Mouse (Mus musculus) 3134 (cell line): ENCODE data around the gene Dync2h1.
"Not testable (repeated sequence)": the region's sequence is repeated elsewhere in the genome, so short reads cannot be mapped to it uniquely, and the experiment has no call there.

Experiments used
- DNase-seq: peaks from one replicate; pipeline ENCODE4 v3.0.0-alpha.2; 2011; ENCODE audit warnings: low spot score; ENCODE audit not compliant: insufficient read length; ENCODE audit errors: extremely low read depth

The Dync2h1 gene

DNA sequence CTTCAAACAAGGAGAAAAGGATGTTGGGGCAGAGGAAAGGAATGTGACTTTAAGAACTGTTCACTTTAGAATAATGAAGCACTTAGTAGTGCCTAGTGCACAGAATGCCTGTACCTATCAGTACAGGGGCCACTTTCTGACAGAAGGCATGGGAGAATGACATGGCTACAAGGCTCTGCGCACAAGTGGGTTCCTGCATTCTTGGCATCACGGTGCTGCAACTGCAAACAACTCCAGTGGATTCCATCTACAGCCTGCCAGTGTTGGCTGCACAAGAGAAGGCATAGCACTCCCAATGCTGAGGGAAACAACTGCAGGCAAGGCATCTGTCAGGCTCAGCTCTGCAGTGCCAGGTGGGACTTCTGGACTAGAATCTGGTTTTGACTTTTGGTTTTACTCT is 151.7 kb downstream of the Dync2h1 start:
- no peak for DNase-seq

DNA sequence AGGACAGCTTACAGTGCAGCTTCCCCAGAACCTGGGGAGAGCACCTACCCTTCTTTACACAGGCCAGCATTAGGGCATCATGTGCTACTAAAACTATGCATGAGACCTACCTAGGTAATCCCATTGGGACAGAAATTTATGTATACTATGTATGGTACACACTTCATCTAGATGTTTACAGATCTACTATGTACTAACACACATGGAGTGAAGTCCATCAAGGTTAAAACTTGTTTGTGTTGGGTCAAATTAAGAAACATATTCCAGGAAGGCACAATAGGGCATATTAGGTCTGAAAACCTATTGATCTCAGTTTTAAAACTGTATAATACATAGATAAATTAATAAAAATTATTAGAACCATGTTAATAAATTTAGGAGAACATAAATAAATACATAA is 168.6 kb downstream of the Dync2h1 start:
- DNase-seq = no peak

DNA sequence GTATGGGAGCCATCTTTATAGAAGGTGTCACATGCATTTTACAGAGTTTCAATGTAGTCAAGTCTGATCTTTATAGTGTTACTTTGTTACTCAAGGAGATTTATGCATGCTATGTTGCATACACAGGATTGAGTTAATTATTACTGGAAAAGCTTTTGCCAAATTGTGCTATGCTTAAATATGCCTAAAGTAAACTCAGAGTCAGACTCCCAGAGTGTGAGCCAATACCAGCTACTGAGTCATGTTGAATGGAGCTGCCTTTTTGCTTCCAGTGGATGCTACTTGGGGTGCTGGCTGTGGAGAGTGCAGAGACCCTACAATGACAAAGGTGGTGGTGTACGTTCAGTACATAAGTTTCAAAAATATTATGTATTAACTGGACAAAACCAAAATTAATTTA is 169.5 kb downstream of the Dync2h1 start:
- DNase-seq = no peak

DNA sequence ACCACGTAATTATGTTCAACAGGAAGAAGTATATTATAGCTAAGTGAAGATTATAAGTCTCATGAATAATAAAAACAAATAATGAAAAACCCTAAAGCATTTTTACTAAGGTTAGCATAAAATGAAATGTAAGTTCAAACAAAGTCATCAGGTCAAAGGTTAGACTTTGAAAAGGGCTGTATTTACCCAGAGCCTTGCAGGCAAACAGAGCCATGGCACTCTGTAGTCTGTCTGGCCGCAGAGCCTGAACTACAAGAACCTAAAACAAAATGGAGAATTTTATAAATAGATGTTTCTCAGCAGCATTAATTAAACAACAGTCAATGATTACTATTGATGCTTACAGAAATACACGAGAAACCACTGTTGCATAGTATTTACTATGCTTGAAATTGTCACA is 174.5 kb downstream of the Dync2h1 start:
- DNase-seq = no peak

DNA sequence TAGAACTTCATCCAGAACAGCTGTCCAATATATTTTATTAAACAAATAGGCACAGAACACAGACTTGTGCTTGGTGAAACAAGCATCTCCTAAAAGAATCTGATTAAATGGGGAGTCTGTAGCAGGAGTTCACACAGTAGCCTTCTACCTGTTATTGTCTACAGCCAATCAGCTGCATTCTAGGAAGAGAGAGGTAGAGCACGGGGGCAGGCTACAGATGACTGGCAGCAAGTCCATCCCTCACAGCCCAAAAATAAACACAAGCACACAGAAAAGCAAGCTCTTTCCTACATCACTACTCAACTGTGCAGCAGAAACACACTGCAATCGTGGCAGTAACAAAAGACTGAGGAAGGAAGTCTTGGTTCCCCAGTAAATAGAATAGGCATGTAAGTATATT is 189.4 kb downstream of the Dync2h1 start:
- DNase-seq = no peak

DNA sequence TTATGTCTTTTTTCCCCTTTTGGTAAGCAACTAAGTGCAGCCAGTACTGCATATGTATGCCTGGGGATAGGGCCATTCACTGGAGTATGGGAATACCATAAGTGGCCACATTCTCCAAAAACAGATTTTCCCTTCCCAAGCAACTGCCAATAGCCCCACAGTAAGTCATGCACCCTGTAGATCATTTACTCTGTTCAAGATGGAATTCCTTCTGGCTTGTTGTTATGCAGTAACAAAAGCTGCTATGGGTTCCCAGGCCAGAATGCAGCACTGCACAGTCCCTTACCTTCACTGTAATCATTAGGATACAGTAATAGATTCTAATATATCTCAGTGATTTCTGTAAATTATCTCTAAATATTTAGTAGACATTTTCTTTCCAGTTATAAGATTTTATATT is 190.0 kb downstream of the Dync2h1 start:
- no peak for DNase-seq

DNA sequence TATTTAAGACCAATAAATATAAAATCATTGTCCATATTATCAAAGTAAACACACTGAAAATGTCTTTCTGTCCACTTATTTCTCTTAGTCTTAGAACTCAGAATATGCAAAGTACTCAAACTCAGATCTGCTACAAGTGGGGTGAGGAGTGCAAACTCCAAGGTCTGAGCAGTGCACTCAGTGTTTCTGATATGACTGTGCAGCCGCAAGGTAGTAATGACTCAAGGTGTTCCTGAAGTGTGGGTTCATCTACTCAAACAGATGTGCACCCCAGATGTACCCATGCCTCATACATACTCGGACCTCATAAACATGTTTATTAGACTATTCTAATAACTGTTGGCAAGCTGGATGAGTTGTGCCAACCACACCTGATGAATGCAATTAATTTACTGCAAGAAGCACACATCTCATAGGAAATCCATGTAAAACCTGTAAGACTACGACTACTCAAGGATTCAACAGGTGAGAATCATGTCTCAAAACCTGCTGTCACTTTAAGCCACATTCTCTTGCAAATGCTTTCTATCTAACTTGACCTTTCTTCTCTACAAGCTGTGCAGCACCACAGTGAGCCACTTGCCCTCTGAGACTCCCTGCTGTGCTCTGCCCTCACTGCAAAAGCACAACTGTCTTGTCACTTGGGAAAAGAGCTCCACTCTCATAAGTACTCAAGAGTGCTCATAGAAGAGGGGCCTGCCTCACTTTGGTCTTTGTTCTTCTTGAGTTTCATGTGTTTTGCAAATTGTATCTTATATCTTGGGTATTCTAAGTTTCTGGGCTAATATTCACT is 195.2 kb downstream of the Dync2h1 start:
- no peak for DNase-seq

DNA sequence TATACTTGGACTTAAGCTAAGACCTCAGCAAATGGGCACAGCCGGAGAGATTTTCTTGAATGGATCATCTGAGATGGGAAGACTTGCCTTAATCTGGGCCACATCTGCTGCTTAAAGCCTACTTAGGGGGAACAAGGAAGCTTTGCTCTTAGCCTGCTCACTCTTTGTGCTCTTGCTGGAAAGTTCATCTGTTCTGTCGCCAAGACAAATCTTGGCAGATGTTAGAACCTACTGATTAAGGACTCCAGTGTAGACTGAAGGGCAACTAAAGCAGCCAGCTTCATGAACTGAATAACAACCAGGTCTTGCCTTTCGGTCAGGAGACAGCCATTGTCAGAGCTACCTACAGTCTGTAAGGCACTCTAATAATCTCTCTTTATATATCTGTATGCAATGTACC is 198.1 kb downstream of the Dync2h1 start:
- DNase-seq = no peak

DNA sequence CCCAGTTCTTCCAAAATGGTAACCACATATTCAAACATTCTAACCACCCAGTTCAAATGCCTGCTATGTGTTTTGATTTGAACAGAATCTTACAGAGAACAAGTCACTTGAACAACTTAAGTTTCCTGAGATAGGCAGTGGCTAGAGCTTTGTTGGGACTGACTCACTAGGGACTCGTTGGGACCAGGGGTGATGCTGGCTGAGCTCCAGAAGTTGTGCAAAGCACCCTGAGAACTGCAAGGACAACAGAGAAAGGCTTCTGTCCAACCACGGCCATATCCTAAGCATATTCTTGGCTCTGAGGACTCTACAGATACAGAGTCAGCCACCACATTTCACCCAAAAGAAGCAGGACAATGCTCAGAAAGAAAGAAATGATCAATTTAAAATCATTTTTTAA is 215.1 kb downstream of the Dync2h1 start:
- no peak for DNase-seq

DNA sequence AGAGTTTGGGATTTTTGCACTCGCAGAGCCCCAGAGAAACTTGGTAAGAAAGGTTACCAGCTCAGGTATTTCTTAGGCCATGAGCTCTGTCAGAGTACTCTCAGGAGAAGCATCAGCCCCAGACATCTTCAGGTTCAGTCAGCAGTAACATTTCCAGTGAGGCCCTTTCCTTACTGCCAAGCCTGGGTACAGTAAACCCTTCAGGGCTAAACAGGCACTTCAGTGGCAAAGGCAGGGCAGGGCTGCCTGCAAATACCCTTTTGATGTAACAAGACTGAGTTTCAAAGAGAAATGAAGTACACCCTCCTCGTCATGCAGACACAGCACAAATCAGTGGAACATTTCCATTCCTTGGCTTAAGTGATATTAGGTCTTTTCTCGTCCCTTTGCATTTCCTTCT is 219.2 kb downstream of the Dync2h1 start:
- no peak for DNase-seq

DNA sequence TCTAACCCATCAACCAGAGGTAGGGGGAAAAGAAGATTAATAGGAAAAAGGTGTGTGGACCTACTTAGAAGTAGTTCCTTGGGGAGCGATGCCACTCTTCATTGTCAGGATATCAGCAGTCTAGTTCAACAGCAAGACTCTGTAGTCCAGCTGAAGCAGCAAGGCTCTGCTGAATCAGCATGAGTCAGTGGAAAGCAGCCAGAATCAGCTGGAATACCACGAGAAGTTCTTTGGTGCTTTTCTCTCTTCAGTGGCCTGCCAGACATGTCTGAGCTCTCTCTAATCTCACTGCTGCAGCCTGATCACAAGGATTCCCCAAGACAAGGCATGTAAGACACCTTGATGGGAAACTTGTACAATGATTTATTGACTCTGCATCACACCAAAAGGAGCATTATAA is 225.9 kb downstream of the Dync2h1 start:
- peak; percentile 28 for DNase-seq

DNA sequence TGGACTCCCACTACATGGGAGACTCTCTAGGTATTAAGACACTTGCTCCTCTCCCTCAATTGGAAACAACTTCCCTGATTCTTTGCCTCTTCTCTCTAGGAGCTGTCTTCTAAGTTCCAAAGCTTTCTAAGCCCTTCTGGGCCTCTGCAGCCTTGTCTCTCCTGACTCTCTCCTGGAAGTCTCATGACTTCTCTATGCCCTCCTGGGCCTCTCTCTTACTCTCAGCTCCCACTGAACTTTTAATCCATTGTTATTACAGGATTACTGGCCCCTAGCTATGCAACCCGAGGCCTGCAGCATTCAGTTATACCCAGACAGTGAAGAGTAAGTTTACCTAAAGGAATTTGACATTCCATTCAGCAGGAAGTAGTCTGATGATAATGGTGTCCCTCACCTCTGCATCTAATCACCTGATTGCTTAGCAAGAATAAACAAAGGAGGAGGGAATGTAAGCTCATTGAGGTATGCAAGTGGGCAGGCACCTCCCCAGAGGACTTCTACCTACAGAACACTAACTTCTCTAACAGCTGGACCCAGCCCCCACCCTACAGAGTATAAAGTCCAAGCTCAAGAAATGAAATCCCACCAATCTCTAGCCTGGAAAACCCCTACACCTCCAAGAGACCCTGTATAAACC is 256.7 kb downstream of the Dync2h1 start:
- no peak for DNase-seq

DNA sequence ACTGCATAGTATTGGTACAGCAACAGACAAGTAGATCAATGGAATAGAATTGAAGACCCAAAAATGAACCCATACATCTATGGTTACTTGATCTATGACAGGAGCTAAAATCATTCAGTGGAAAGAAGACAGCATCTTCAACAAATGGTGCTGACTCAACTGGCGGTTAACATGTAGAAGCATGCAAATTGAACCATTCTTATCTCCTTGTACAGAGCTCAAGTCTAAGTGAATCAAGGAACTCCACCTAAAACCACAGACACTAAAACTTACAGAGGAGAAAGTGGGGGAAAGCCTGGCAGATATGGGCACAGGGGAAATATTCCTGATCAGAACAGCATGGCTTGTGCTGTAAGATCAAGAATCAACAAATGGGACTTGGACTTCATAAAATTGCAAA is 270.8 kb downstream of the Dync2h1 start:
- no peak for DNase-seq

DNA sequence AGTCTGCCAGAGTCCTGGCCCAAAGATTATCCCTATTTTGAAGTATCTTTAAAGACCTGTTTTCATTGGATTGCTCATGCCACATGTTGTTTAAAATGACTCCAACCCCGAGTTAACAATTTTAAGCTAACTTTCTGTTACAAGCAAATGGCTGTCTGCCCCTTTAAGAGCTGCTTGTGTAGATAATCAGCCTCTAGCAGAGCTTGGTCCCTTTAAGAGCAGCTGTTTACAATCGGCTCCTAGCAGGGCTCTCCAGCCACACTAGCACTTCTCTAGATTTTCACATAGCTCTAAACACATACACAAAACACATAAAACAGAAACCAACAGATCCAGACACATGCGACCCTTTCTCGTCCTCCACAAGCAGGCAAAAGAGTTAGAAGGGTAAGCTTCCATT is 273.7 kb downstream of the Dync2h1 start:
- not testable (repeated sequence) for DNase-seq

DNA sequence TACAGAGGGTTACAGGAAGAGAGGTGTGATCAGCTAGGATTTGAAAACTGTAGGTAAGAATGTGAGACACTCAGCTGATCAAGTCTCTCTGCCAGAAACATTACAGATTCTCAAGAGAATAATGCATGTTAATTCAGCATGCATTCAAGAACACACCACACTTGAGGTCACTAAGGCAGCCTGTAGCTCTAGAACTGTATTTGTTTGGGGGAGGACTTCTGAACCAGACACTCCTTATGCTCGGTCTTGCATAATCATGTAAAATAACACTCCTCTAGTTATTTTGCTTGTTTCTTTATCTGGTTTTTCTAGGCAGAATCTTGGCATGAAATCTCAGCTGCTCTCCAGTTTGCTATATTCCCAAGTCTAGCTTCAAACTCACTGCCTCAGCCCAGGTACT is 282.6 kb downstream of the Dync2h1 start:
- DNase-seq = no peak

DNA sequence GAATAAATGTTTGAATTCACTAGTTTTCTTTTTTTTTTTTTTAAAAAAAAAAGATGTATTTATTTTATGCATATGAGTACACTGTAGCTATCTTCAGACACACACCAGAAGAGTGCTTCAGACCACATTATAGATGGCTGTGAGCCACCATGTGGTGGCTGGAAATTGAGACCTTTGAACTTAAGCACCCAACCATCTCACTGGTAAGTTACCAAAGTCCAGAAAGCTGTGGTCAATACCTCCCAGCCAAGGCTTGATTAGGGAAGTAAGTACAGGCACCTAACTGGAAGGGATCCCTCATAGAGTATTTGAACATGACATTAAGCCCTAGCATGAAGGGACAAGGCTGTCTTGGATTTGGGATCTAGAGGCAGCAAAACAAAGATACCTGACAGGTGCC is 292.9 kb downstream of the Dync2h1 start:
- DNase-seq = no peak

DNA sequence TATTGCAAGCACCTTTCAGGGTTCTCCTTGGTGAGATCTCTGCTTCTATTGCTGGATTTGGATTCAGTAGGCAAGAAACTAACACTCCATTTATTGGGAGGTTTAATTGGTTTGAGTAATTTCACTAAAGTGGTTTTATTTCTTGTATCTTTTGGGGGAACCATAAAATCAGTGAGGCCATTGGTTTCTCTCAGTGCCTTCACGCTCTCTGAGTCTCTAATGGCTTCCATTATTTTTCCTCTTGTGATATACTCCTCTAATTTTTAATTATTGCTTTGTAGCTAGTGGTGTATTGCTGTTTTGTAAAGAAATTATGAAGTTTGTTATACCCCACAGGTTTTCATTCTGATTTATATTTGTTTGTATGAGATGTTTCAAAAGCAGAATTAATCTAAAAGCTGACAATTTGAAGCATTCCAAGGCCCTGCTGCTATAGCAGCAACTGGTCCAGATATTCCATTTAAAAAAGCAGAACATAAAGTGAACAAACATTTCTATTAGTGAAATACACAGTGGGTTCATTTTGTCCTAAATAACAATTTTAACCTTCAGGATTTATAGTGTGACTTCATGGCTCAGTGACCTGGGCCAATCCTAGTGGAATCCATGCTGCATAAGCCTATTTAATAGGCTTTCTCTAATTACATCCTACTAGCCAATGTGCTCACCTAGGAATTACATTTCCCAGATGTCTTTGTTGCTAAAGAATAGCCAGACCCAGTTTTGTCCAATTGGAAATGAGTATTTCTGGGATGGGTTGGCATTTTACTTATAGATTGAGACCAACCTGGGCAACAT is 302.9 kb downstream of the Dync2h1 start:
- no peak for DNase-seq
